Mouse (Mus musculus): ENCODE data around the gene Hao1. TPM values are rescaled to one million over a fixed set of nuclear protein-coding genes. Genes with fewer than 3 reads are reported as not detected.

Gene Hao1
- polyA plus RNA-seq (2012; ENCODE audit: low replicate concordance): not detected in 2 replicates

GRCm38 (mm10) chr2:134554221-134554727, at the start of gene Hao1:
Gene Hao1 (minus strand): TSS chr2:134554368.

Other genes with a start within 250 kb of the Hao1 start
- 7.4 and 15.8 TPM in 2 replicates for gene Tmx4, start 89.8 kb upstream of the Hao1 start, polyA plus RNA-seq (2012; ENCODE audit: low replicate concordance)
- gene Plcb1, start 231.7 kb upstream of the Hao1 start, polyA plus RNA-seq (2012; ENCODE audit: low replicate concordance): 0.16 and 0.97 TPM in 2 replicates

Measured in hematopoietic multipotent progenitor cell, adult 10-12 weeks (in vitro differentiated cells).